Mouse (Mus musculus) lung, postnatal 36 days (tissue): ENCODE data around the gene Dnm3.

Experiments
- DNase-seq: peaks from one replicate; pipeline ENCODE4 v3.0.0; 2022; ENCODE audit warnings: mixed read lengths

The Dnm3 gene

GRCm38 (mm10) chr1:162153118-162153517, 324.7 kb downstream of the Dnm3 start:
- DNase-seq = no peak

- DNase-seq = no peak
Measured at GRCm38 (mm10) chr1:162149730-162150129, 328.1 kb downstream of the Dnm3 start.

- no peak for DNase-seq
Measured at GRCm38 (mm10) chr1:162147554-162147953, 330.3 kb downstream of the Dnm3 start.

- no peak for DNase-seq
Measured at GRCm38 (mm10) chr1:162145748-162146147, 332.1 kb downstream of the Dnm3 start.

GRCm38 (mm10) chr1:162144992-162145391, 332.8 kb downstream of the Dnm3 start:
- no peak for DNase-seq

- no peak for DNase-seq
Measured at GRCm38 (mm10) chr1:162143974-162144912, 333.6 kb downstream of the Dnm3 start.

- DNase-seq = no peak
Measured at GRCm38 (mm10) chr1:162142285-162142684, 335.5 kb downstream of the Dnm3 start.

GRCm38 (mm10) chr1:162136328-162136727, 341.5 kb downstream of the Dnm3 start:
- DNase-seq = no peak

GRCm38 (mm10) chr1:162135451-162136213, 342.2 kb downstream of the Dnm3 start:
- DNase-seq = no peak

- no peak for DNase-seq
Measured at GRCm38 (mm10) chr1:162134651-162135066, 343.2 kb downstream of the Dnm3 start.

- no peak for DNase-seq
Measured at GRCm38 (mm10) chr1:162132908-162133641, 344.8 kb downstream of the Dnm3 start.

- DNase-seq = no peak
Measured at GRCm38 (mm10) chr1:162126856-162127792, 350.7 kb downstream of the Dnm3 start.

- no peak for DNase-seq
Measured at GRCm38 (mm10) chr1:162124396-162124795, 353.4 kb downstream of the Dnm3 start.

- DNase-seq = no peak
Measured at GRCm38 (mm10) chr1:162121441-162122200, 356.2 kb downstream of the Dnm3 start.

- DNase-seq = no peak
Measured at GRCm38 (mm10) chr1:162109437-162109813, 368.4 kb downstream of the Dnm3 start.

GRCm38 (mm10) chr1:162108726-162109436, 369.0 kb downstream of the Dnm3 start:
- DNase-seq = no peak

GRCm38 (mm10) chr1:162108181-162108671, 369.6 kb downstream of the Dnm3 start:
- DNase-seq = no peak

GRCm38 (mm10) chr1:162107011-162107606, 370.7 kb downstream of the Dnm3 start:
- no peak for DNase-seq

- no peak for DNase-seq
Measured at GRCm38 (mm10) chr1:162100961-162101830, 376.6 kb downstream of the Dnm3 start.
